Mouse (Mus musculus): ENCODE results near the gene Smpd3.

DNA sequence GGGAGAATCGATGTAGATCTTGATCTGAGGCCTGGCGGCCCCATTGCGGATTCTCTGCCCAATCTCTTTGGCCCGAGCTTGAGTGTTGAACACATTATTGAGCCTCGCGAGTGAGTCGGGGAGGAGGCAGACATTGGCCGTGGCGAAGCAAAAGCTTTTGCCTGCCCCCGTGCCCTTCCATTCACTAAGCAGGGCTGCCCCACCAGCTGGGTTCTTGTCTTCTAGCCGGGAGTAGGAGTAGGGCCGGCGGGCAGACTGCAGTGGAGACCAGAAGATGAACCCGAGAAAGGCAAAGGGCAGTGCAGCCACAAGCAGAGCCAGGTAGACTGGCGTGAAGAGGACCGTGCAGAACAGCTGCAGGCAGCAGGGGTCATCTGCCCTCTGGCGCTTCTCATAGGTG lies 72.4 kb downstream of the Smpd3 start:
- no peak for TF ChIP-seq CTCF (conservative IDR thresholded peaks at IDR 0.05; ENCODE audit: insufficient read depth, insufficient read length, low read depth, low read length)
- TF ChIP-seq POLR2A (IDR thresholded peaks at IDR 0.05; ENCODE audit: low read depth, low read length): no peak

Data from kidney, adult 2 months (tissue).